In the genomic region with DNA sequence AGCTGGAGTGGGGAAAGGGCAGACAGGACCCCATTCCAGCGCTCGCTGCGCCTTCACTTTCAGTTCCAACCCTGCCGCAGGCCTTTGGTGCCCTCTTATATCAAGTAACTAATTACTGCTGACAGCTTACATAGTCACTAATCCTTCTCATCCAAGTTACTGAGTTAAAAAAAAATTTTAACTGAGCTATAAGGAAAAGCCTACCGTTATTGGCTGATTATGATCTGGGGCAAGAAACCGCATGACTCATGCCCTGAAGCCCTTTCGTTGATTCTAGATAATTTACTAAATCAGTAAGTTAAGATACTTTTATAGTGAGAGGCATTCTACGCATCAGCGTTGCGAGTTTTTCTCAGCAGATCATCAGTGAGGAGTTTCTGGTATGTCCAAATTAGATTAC, we compare ENCODE assay signal across 26 mouse cellular contexts.
DNase-seq lines count a peak whose midpoint lies in the region; ATAC-seq lines count a peak whose summit lies in the region.
"Had no signal": no experiment of that assay in that cellular context is flagged by ENCODE, and none has a peak within 500 bp of the region (broad histone marks: within the 10 kb centered on the region; RNA-seq: fewer than 3 reads in every experiment).

No protein-coding gene starts in this region.

- no peak overlapping the region for H3K4me2 ChIP-seq in embryonic facial prominence, embryonic 11.5 days (ENCODE audit: low read depth, low read length)
- H3K4me2 ChIP-seq in embryonic facial prominence, embryonic 13.5 days, result 0 out of 2 replicates have a peak overlapping the region, but pooled peaks have one; percentile 7
- H3K4me2 ChIP-seq: embryonic facial prominence, embryonic 12.5 days; heart, embryonic 11.5 days; hindbrain, embryonic 12.5 days had no signal

- peak; percentile 19 for DNase-seq in embryonic facial prominence, embryonic 11.5 days (ENCODE audit: low spot score)
- DNase-seq in embryonic facial prominence, embryonic 10.5 days (ENCODE audit: low spot score), result no peak
- DNase-seq in 416B (ENCODE audit: low read depth), result peak; percentile 69
- peak; percentile 24 for DNase-seq in retina, postnatal 1 day
- no peak for DNase-seq in layer of hippocampus, postnatal 36 days
- DNase-seq in right cerebral cortex, adult 2 months (ENCODE audit: low spot score in 2 of 2), result no peak
- DNase-seq: adrenal gland, adult 8-10 months; adrenal gland, postnatal 25 days; B cell, adult 2 months; cerebellum, adult 11-12 months; cerebellum, adult 8-10 months; cerebellum, postnatal 10 days; cerebellum, postnatal 36 days; embryo, embryonic 11 days; forebrain, postnatal 0 days; gastrocnemius, adult 2 months; gastrocnemius, postnatal 14 days had no signal

- ATAC-seq in embryonic facial prominence, embryonic 11.5 days (replicated peaks; ENCODE audit: insufficient number of reproducible peaks, low FRiP score, low TSS enrichment, low read depth), result no peak
- no peak for ATAC-seq in embryonic facial prominence, embryonic 13.5 days (ENCODE audit: insufficient number of reproducible peaks, insufficient read depth, low FRiP score, low TSS enrichment, low read depth)
- ATAC-seq: activated CD4-positive, CD25-positive, alpha-beta regulatory T cell, adult 4 months; forebrain, embryonic 14.5 days; forebrain, postnatal 0 days; hindbrain, embryonic 16.5 days had no signal

- H3K27me3 ChIP-seq in embryonic facial prominence, embryonic 11.5 days (ENCODE audit: control insufficient read depth, insufficient read depth, low read length), result no peaks in the 10 kb centered on the region
- H3K27me3 ChIP-seq in embryonic facial prominence, embryonic 10.5 days (replicated peaks; ENCODE audit: low read depth, poor library complexity, severe bottlenecking), result no peaks in the 10 kb centered on the region
- no peaks in the 10 kb centered on the region for H3K27me3 ChIP-seq in embryonic facial prominence, embryonic 13.5 days
- H3K27me3 ChIP-seq: CH12.LX; embryonic facial prominence, embryonic 12.5 days; hindbrain, embryonic 12.5 days had no signal

- H3K9me3 ChIP-seq in embryonic facial prominence, embryonic 11.5 days (replicated peaks; ENCODE audit: control insufficient read depth, low read length), result no peaks in the 10 kb centered on the region
- H3K9me3 ChIP-seq in embryonic facial prominence, embryonic 10.5 days, result no peaks in the 10 kb centered on the region
- no peaks in the 10 kb centered on the region for H3K9me3 ChIP-seq in embryonic facial prominence, embryonic 13.5 days
- H3K9me3 ChIP-seq: embryonic facial prominence, embryonic 12.5 days; G1E; hindbrain, embryonic 12.5 days had no signal

- no peak overlapping the region for H3K9ac ChIP-seq in embryonic facial prominence, embryonic 11.5 days (replicated peaks; ENCODE audit: low read length)
- no peak overlapping the region for H3K9ac ChIP-seq in embryonic facial prominence, embryonic 13.5 days
- H3K9ac ChIP-seq: embryonic facial prominence, embryonic 12.5 days; forebrain, postnatal 0 days; hindbrain, embryonic 12.5 days had no signal

- H3K36me3 ChIP-seq in embryonic facial prominence, embryonic 11.5 days (replicated peaks; ENCODE audit: control insufficient read depth, insufficient read depth, low read depth, low read length), result peaks cover 3% of the 10 kb centered on the region
- peaks cover 81% of the 10 kb centered on the region for H3K36me3 ChIP-seq in embryonic facial prominence, embryonic 10.5 days (replicated peaks)
- H3K36me3 ChIP-seq in embryonic facial prominence, embryonic 13.5 days, result peaks cover 30% of the 10 kb centered on the region; the same call in 1 of the 2 replicates
- H3K36me3 ChIP-seq: G1E had no signal

- no peak overlapping the region for H3K4me3 ChIP-seq in embryonic facial prominence, embryonic 11.5 days (ENCODE audit: low read depth, low read length)
- H3K4me3 ChIP-seq in embryonic facial prominence, embryonic 10.5 days, result no peak overlapping the region
- no peak overlapping the region for H3K4me3 ChIP-seq in embryonic facial prominence, embryonic 13.5 days
- H3K4me3 ChIP-seq: embryonic facial prominence, embryonic 12.5 days; gastrocnemius, adult 2 months; hindbrain, embryonic 12.5 days had no signal

- WGBS in embryonic facial prominence, embryonic 11.5 days, result 70% methylated on average over 10 of the region's 10 CpGs
- WGBS in embryonic facial prominence, embryonic 10.5 days, result 76% methylated on average over 10 of the region's 10 CpGs
- 35% methylated on average over 10 of the region's 10 CpGs for WGBS in embryonic facial prominence, embryonic 13.5 days

- H3K27ac ChIP-seq in embryonic facial prominence, embryonic 11.5 days (replicated peaks; ENCODE audit: low read depth, low read length), result no peak overlapping the region
- no peak overlapping the region for H3K27ac ChIP-seq in embryonic facial prominence, embryonic 10.5 days (replicated peaks)
- no peak overlapping the region for H3K27ac ChIP-seq in embryonic facial prominence, embryonic 13.5 days
- H3K27ac ChIP-seq: embryonic facial prominence, embryonic 12.5 days; gastrocnemius, adult 2 months; hindbrain, embryonic 12.5 days had no signal

- no peaks in the 10 kb centered on the region for H3K4me1 ChIP-seq in embryonic facial prominence, embryonic 11.5 days (ENCODE audit: control insufficient read depth, insufficient read depth, low read length)
- H3K4me1 ChIP-seq in embryonic facial prominence, embryonic 10.5 days, result peaks cover 6% of the 10 kb centered on the region; the same call in 1 of the 2 replicates
- H3K4me1 ChIP-seq in embryonic facial prominence, embryonic 13.5 days, result peaks cover 10% of the 10 kb centered on the region
- H3K4me1 ChIP-seq: hindbrain, embryonic 12.5 days had no signal

Comparison
In these comparisons a context has a peak if more than half of its experiments do, and no peak if none do; other contexts are left out.
1. DNase-seq: peak in embryonic facial prominence, embryonic 11.5 days (single experiment), 416B (single experiment) and retina, postnatal 1 day (single experiment); none in embryonic facial prominence, embryonic 10.5 days (single experiment), layer of hippocampus, postnatal 36 days (0 of 2) and right cerebral cortex, adult 2 months (0 of 2).